Mouse (Mus musculus): ENCODE measurements at regions not wholly inside any gene's neighbourhood (a gene's known extent, or its start where the extent isn't known, plus 50 kb on each side); places are given as distances from the start of the nearest gene placed in this dataset.

- Histone ChIP-seq H3K4me3 (ENCODE audit: control insufficient read depth in 1 of 2, insufficient read depth in 1 of 2, low read depth in 1 of 2, low read length in 2 of 2) (peak overlapping the region in 1 of 2 experiments; percentile 28; a peak in 2 of 4 replicates), H3K4me1 (ENCODE audit: control insufficient read depth in 2 of 2, insufficient read depth in 2 of 2, low read length in 2 of 2) (peaks cover 3 to 13% of the 10 kb centered on the region in 2 experiments; a peak in 2 of 4 replicates), H3K27me3 (ENCODE audit: control insufficient read depth, insufficient read depth, low read length) (no peaks in the 10 kb centered on the region), H3K4me2 (ENCODE audit: low read length) (peak overlapping the region; percentile 57), H3K36me3 (ENCODE audit: control insufficient read depth, insufficient read depth, low read length) (no peaks in the 10 kb centered on the region), H3K9me3 (ENCODE audit: control insufficient read depth, low read length) (no peaks in the 10 kb centered on the region), H3K9ac (ENCODE audit: low read length) (no peak overlapping the region), H3K27ac (replicated peaks in 1 of 2; ENCODE audit: control insufficient read depth in 1 of 2, insufficient read depth in 1 of 2, low read depth in 2 of 2, low read length in 2 of 2) (no peak overlapping the region)
- no peak for ATAC-seq (ENCODE audit: insufficient number of reproducible peaks, insufficient read depth, low FRiP score, low read depth)
- 36% methylated on average over 6 of the region's 10 CpGs for WGBS
Observed at GRCm38 (mm10) chr14:99579271-99579759, 280.8 kb downstream of the Klf5 start.

GRCm38 (mm10) chr14:99579765-99580266, 281.3 kb downstream of the Klf5 start:
- Histone ChIP-seq H3K4me1 (ENCODE audit: control insufficient read depth in 2 of 2, insufficient read depth in 2 of 2, low read length in 2 of 2) (peaks cover 5 to 15% of the 10 kb centered on the region in 2 experiments; a peak in 3 of 4 replicates), H3K27ac (replicated peaks in 1 of 2; ENCODE audit: control insufficient read depth in 1 of 2, insufficient read depth in 1 of 2, low read depth in 2 of 2, low read length in 2 of 2) (no peak overlapping the region), H3K27me3 (ENCODE audit: control insufficient read depth, insufficient read depth, low read length) (no peaks in the 10 kb centered on the region), H3K4me3 (ENCODE audit: control insufficient read depth in 1 of 2, insufficient read depth in 1 of 2, low read depth in 1 of 2, low read length in 2 of 2) (no peak overlapping the region; a peak in 1 of 4 replicates), H3K9ac (ENCODE audit: low read length) (no peak overlapping the region), H3K9me3 (ENCODE audit: control insufficient read depth, low read length) (no peaks in the 10 kb centered on the region), H3K4me2 (ENCODE audit: low read length) (peak overlapping the region; percentile 57), H3K36me3 (ENCODE audit: control insufficient read depth, insufficient read depth, low read length) (no peaks in the 10 kb centered on the region)
- ATAC-seq (ENCODE audit: insufficient number of reproducible peaks, insufficient read depth, low FRiP score, low read depth) = no peak
- whole genome bisulfite sequencing = 79% methylated on average over 4 of the region's 4 CpGs

GRCm38 (mm10) chr14:99584144-99584543, 285.7 kb downstream of the Klf5 start:
- H3K4me3 ChIP-seq (ENCODE audit: control insufficient read depth in 1 of 2, insufficient read depth in 1 of 2, low read depth in 1 of 2, low read length in 2 of 2) = no peak overlapping the region
- H3K36me3 ChIP-seq (ENCODE audit: control insufficient read depth, insufficient read depth, low read length) = no peaks in the 10 kb centered on the region
- H3K9ac ChIP-seq (ENCODE audit: low read length) = no peak overlapping the region
- H3K27ac ChIP-seq (replicated peaks in 1 of 2; ENCODE audit: control insufficient read depth in 1 of 2, insufficient read depth in 1 of 2, low read depth in 2 of 2, low read length in 2 of 2) = no peak overlapping the region
- H3K27me3 ChIP-seq (ENCODE audit: control insufficient read depth, insufficient read depth, low read length) = no peaks in the 10 kb centered on the region
- no peaks in the 10 kb centered on the region for H3K9me3 ChIP-seq (ENCODE audit: control insufficient read depth, low read length)
- peaks cover 2 to 9% of the 10 kb centered on the region in 2 experiments; a peak in 2 of 4 replicates for H3K4me1 ChIP-seq (ENCODE audit: control insufficient read depth in 2 of 2, insufficient read depth in 2 of 2, low read length in 2 of 2)
- ATAC-seq (ENCODE audit: insufficient number of reproducible peaks, insufficient read depth, low FRiP score, low read depth) = no peak
- H3K4me2 ChIP-seq (ENCODE audit: low read length) = no peak overlapping the region
- WGBS = 31% methylated on average over 7 of the region's 7 CpGs

GRCm38 (mm10) chr14:99586029-99586428, 287.5 kb downstream of the Klf5 start:
- WGBS = 92% methylated on average over 7 of the region's 7 CpGs
- Histone ChIP-seq H3K9me3 (ENCODE audit: control insufficient read depth, low read length) (no peaks in the 10 kb centered on the region), H3K4me2 (ENCODE audit: low read length) (no peak overlapping the region), H3K27ac (replicated peaks in 1 of 2; ENCODE audit: control insufficient read depth in 1 of 2, insufficient read depth in 1 of 2, low read depth in 2 of 2, low read length in 2 of 2) (no peak overlapping the region), H3K27me3 (ENCODE audit: control insufficient read depth, insufficient read depth, low read length) (no peaks in the 10 kb centered on the region), H3K9ac (ENCODE audit: low read length) (no peak overlapping the region), H3K4me1 (ENCODE audit: control insufficient read depth in 2 of 2, insufficient read depth in 2 of 2, low read length in 2 of 2) (peaks cover 6 to 8% of the 10 kb centered on the region in 2 experiments; a peak in 3 of 4 replicates), H3K36me3 (ENCODE audit: control insufficient read depth, insufficient read depth, low read length) (no peaks in the 10 kb centered on the region), H3K4me3 (ENCODE audit: control insufficient read depth in 1 of 2, insufficient read depth in 1 of 2, low read depth in 1 of 2, low read length in 2 of 2) (no peak overlapping the region)
- no peak for ATAC-seq (ENCODE audit: insufficient number of reproducible peaks, insufficient read depth, low FRiP score, low read depth)

GRCm38 (mm10) chr14:99590854-99591470, 292.5 kb downstream of the Klf5 start:
- ATAC-seq (ENCODE audit: insufficient number of reproducible peaks, insufficient read depth, low FRiP score, low read depth) = no peak
- Histone ChIP-seq H3K27me3 (ENCODE audit: control insufficient read depth, insufficient read depth, low read length) (no peaks in the 10 kb centered on the region), H3K27ac (replicated peaks in 1 of 2; ENCODE audit: control insufficient read depth in 1 of 2, insufficient read depth in 1 of 2, low read depth in 2 of 2, low read length in 2 of 2) (no peak overlapping the region), H3K4me2 (ENCODE audit: low read length) (peak overlapping the region; percentile 16), H3K9ac (ENCODE audit: low read length) (no peak overlapping the region), H3K36me3 (ENCODE audit: control insufficient read depth, insufficient read depth, low read length) (no peaks in the 10 kb centered on the region), H3K4me3 (ENCODE audit: control insufficient read depth in 1 of 2, insufficient read depth in 1 of 2, low read depth in 1 of 2, low read length in 2 of 2) (no peak overlapping the region), H3K4me1 (ENCODE audit: control insufficient read depth in 2 of 2, insufficient read depth in 2 of 2, low read length in 2 of 2) (peaks cover 4% of the 10 kb centered on the region in 2 experiments; a peak in 3 of 4 replicates), H3K9me3 (ENCODE audit: control insufficient read depth, low read length) (no peaks in the 10 kb centered on the region)
- 42% methylated on average over 13 of the region's 13 CpGs for WGBS

GRCm38 (mm10) chr14:99592922-99593321, 294.4 kb downstream of the Klf5 start:
- ATAC-seq (ENCODE audit: insufficient number of reproducible peaks, insufficient read depth, low FRiP score, low read depth) = no peak
- no peaks in the 10 kb centered on the region for H3K27me3 ChIP-seq (ENCODE audit: control insufficient read depth, insufficient read depth, low read length)
- peaks cover 4% of the 10 kb centered on the region in 2 experiments; a peak in 3 of 4 replicates for H3K4me1 ChIP-seq (ENCODE audit: control insufficient read depth in 2 of 2, insufficient read depth in 2 of 2, low read length in 2 of 2)
- H3K4me3 ChIP-seq (ENCODE audit: control insufficient read depth in 1 of 2, insufficient read depth in 1 of 2, low read depth in 1 of 2, low read length in 2 of 2) = no peak overlapping the region
- no peak overlapping the region for H3K9ac ChIP-seq (ENCODE audit: low read length)
- no peak overlapping the region for H3K4me2 ChIP-seq (ENCODE audit: low read length)
- no peak overlapping the region for H3K27ac ChIP-seq (replicated peaks in 1 of 2; ENCODE audit: control insufficient read depth in 1 of 2, insufficient read depth in 1 of 2, low read depth in 2 of 2, low read length in 2 of 2)
- H3K36me3 ChIP-seq (ENCODE audit: control insufficient read depth, insufficient read depth, low read length) = no peaks in the 10 kb centered on the region
- 70% methylated on average over 9 of the region's 9 CpGs for WGBS
- H3K9me3 ChIP-seq (ENCODE audit: control insufficient read depth, low read length) = no peaks in the 10 kb centered on the region

GRCm38 (mm10) chr14:99593864-99594263, 295.4 kb downstream of the Klf5 start:
- H3K9ac ChIP-seq (ENCODE audit: low read length) = no peak overlapping the region
- ATAC-seq (ENCODE audit: insufficient number of reproducible peaks, insufficient read depth, low FRiP score, low read depth) = no peak
- peaks cover 4% of the 10 kb centered on the region in 2 experiments; a peak in 3 of 4 replicates for H3K4me1 ChIP-seq (ENCODE audit: control insufficient read depth in 2 of 2, insufficient read depth in 2 of 2, low read length in 2 of 2)
- H3K27me3 ChIP-seq (ENCODE audit: control insufficient read depth, insufficient read depth, low read length) = no peaks in the 10 kb centered on the region
- no peak overlapping the region for H3K4me2 ChIP-seq (ENCODE audit: low read length)
- no peaks in the 10 kb centered on the region for H3K9me3 ChIP-seq (ENCODE audit: control insufficient read depth, low read length)
- H3K36me3 ChIP-seq (ENCODE audit: control insufficient read depth, insufficient read depth, low read length) = no peaks in the 10 kb centered on the region
- WGBS = 59% methylated on average over 6 of the region's 6 CpGs
- no peak overlapping the region for H3K4me3 ChIP-seq (ENCODE audit: control insufficient read depth in 1 of 2, insufficient read depth in 1 of 2, low read depth in 1 of 2, low read length in 2 of 2)
- no peak overlapping the region for H3K27ac ChIP-seq (replicated peaks in 1 of 2; ENCODE audit: control insufficient read depth in 1 of 2, insufficient read depth in 1 of 2, low read depth in 2 of 2, low read length in 2 of 2)
